Mouse (Mus musculus) limb, embryonic 13.5 days (tissue): ENCODE results near the gene Lclat1. TPM values are rescaled to one million over a fixed set of nuclear protein-coding genes. Genes with fewer than 3 reads are reported as not detected.
A peak's percentile ranks its signal among the peaks of the same experiment; 100 is the strongest.

ENCODE experiments used
- ATAC-seq: fragments of 200-750 bp; cut with Nextera tagmentation; 2 replicates; pipeline ENCODE4 v1.8.0; 2017; ENCODE audit warnings: low read depth, moderate number of reproducible peaks, moderate TSS enrichment; ENCODE audit not compliant: low FRiP score
- H3K27ac ChIP-seq: fragments of 300-500 bp; sonication (generic); 2 replicates; pipeline ENCODE4 v1.5.1; 2015; ENCODE audit warnings: inconsistent platforms, mild to moderate bottlenecking, moderate library complexity
- H3K27me3 ChIP-seq: fragments of 300-500 bp; sonication (generic); 2 replicates; pipeline ENCODE4 v1.6.1; 2015; ENCODE audit warnings: mild to moderate bottlenecking, inconsistent platforms
- H3K36me3 ChIP-seq: fragments of 300-500 bp; sonication (generic); 2 replicates; pipeline ENCODE4 v1.6.1; 2015; ENCODE audit warnings: inconsistent platforms, mild to moderate bottlenecking, moderate library complexity
- H3K4me1 ChIP-seq: fragments of 300-500 bp; sonication (generic); 2 replicates; pipeline ENCODE4 v1.6.1; 2015; ENCODE audit warnings: inconsistent platforms
- H3K4me2 ChIP-seq: fragments of 300-500 bp; sonication (generic); replicated peaks from 2 replicates; pipeline ENCODE4 v1.6.1; 2015; ENCODE audit warnings: inconsistent platforms, mild to moderate bottlenecking, moderate library complexity
- H3K4me3 ChIP-seq: fragments of 300-500 bp; sonication (generic); 2 replicates; pipeline ENCODE4 v1.5.1; 2015; ENCODE audit warnings: moderate library complexity, mild to moderate bottlenecking, inconsistent platforms
- H3K9ac ChIP-seq: fragments of 300-500 bp; sonication (generic); 2 replicates; pipeline ENCODE4 v1.6.1; 2015; ENCODE audit warnings: mild to moderate bottlenecking, inconsistent platforms
- H3K9me3 ChIP-seq: fragments of 300-500 bp; sonication (generic); 2 replicates; pipeline ENCODE4 v1.6.1; 2016; ENCODE audit warnings: inconsistent platforms
- WGBS: fragments of 180-500 bp; shearing (Covaris S2); methylation state at CpG from one replicate; pipeline ENCODE4 v1.1.7; 2015; 5-methylcytosine and 5-hydroxymethylcytosine counted together
- polyA plus RNA-seq: library from polyadenylated mRNA; unstranded; fragments of >200 nt; fragmentation: Nextera tagmentation; extraction: Ambion mirVana; gene quantifications from 2 replicates; pipeline ENCODE4 v1.2.1, GENCODE M21; 2015

The Lclat1 gene
- polyA plus RNA-seq, 1 experiment from 2014 or later, result 9.9 TPM

GRCm38 (mm10) chr17:73153672-73154071 is 45.9 kb downstream of the Lclat1 start:
- no peak for ATAC-seq
- Histone ChIP-seq H3K4me3 (no peak overlapping the region), H3K4me1 (peaks cover 2% of the 10 kb centered on the region), H3K9me3 (no peaks in the 10 kb centered on the region), H3K4me2 (no peak overlapping the region), H3K27ac (no peak overlapping the region), H3K36me3 (no peaks in the 10 kb centered on the region), H3K27me3 (no peaks in the 10 kb centered on the region), H3K9ac (no peak overlapping the region)
- 84% methylated on average over 2 of the region's 2 CpGs for WGBS

DNA sequence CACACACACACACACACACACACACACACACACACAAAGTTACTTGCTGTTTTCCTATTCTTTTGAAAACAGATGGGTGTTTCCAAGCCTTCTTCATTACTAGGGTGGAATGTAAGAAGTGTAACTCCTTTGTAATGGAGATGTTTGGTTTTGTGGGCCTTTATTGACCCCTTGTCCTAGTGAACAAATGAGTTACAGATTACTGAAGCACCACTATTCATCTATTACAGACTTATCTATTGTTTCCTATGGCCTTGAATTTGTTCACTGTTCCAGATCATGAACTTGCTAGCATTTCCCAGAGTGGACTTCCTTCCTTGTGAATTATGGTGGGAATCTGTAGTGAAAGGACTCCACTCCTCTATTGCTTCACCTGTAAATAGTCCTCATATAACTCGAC is 48.8 kb downstream of the Lclat1 start:
- Histone ChIP-seq H3K27ac (no peak overlapping the region), H3K4me2 (no peak overlapping the region), H3K9ac (no peak overlapping the region), H3K9me3 (no peaks in the 10 kb centered on the region), H3K36me3 (no peaks in the 10 kb centered on the region), H3K4me1 (0 out of 2 replicates have a peak, but pooled peaks cover 4% of the 10 kb centered on the region), H3K4me3 (no peak overlapping the region), H3K27me3 (no peaks in the 10 kb centered on the region)
- ATAC-seq, result no peak
- 77% methylated on average over 1 of the region's 1 CpGs for WGBS

GRCm38 (mm10) chr17:73161795-73162194 is 54.0 kb downstream of the Lclat1 start:
- WGBS, result 63% methylated on average over 6 of the region's 6 CpGs
- Histone ChIP-seq H3K9ac (no peak overlapping the region), H3K4me2 (no peak overlapping the region), H3K27ac (no peak overlapping the region), H3K4me3 (no peak overlapping the region), H3K4me1 (0 out of 2 replicates have a peak, but pooled peaks cover 4% of the 10 kb centered on the region), H3K9me3 (no peaks in the 10 kb centered on the region), H3K36me3 (peaks cover 7% of the 10 kb centered on the region), H3K27me3 (no peaks in the 10 kb centered on the region)
- ATAC-seq, result no peak

- no peak overlapping the region for H3K9ac ChIP-seq
- H3K27ac ChIP-seq, result no peak overlapping the region
- ATAC-seq, result no peak
- no peaks in the 10 kb centered on the region for H3K9me3 ChIP-seq
- peaks cover 7% of the 10 kb centered on the region for H3K36me3 ChIP-seq
- no peak overlapping the region for H3K4me2 ChIP-seq
- no peaks in the 10 kb centered on the region for H3K27me3 ChIP-seq
- H3K4me3 ChIP-seq, result no peak overlapping the region
- 0 out of 2 replicates have a peak, but pooled peaks cover 4% of the 10 kb centered on the region for H3K4me1 ChIP-seq
- WGBS, result 83% methylated on average over 15 of the region's 15 CpGs
These were observed 54.8 kb downstream of the Lclat1 start for GRCm38 (mm10) chr17:73162445-73163208.

GRCm38 (mm10) chr17:73163597-73163996 is 55.8 kb downstream of the Lclat1 start:
- H3K4me2 ChIP-seq, result no peak overlapping the region
- H3K27ac ChIP-seq, result no peak overlapping the region
- H3K9ac ChIP-seq, result no peak overlapping the region
- 71% methylated on average over 3 of the region's 3 CpGs for WGBS
- no peak overlapping the region for H3K4me3 ChIP-seq
- H3K4me1 ChIP-seq, result 0 out of 2 replicates have a peak, but pooled peaks cover 4% of the 10 kb centered on the region
- no peak for ATAC-seq
- H3K27me3 ChIP-seq, result no peaks in the 10 kb centered on the region
- H3K36me3 ChIP-seq, result peaks cover 7% of the 10 kb centered on the region
- H3K9me3 ChIP-seq, result no peaks in the 10 kb centered on the region

GRCm38 (mm10) chr17:73164121-73164520 is 56.3 kb downstream of the Lclat1 start:
- Histone ChIP-seq H3K4me2 (no peak overlapping the region), H3K9ac (no peak overlapping the region), H3K9me3 (no peaks in the 10 kb centered on the region), H3K4me1 (0 out of 2 replicates have a peak, but pooled peaks cover 4% of the 10 kb centered on the region), H3K4me3 (no peak overlapping the region), H3K27ac (no peak overlapping the region), H3K36me3 (peaks cover 7% of the 10 kb centered on the region), H3K27me3 (no peaks in the 10 kb centered on the region)
- WGBS, result 78% methylated on average over 2 of the region's 2 CpGs
- ATAC-seq, result no peak

DNA sequence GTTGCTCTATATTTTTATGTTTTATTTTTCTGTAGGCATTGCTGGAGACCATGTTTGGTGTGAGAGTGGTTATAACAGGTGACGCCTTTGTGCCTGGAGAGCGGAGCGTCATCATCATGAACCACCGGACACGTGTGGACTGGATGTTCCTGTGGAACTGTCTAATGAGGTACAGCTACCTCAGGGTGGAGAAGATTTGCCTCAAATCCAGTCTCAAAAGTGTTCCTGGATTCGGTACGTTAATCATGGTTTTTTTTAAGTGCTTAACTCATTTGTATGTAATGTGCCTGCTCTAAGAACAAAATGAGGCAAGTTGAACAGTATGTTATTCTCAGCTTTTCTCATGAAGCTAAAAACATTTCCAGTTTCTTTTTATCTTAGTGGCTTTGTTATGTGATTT is 61.7 kb downstream of the Lclat1 start:
- peaks cover 7% of the 10 kb centered on the region for H3K4me1 ChIP-seq
- peaks cover 18% of the 10 kb centered on the region for H3K36me3 ChIP-seq
- H3K9ac ChIP-seq, result no peak overlapping the region
- no peak overlapping the region for H3K27ac ChIP-seq
- no peak overlapping the region for H3K4me2 ChIP-seq
- ATAC-seq, result no peak
- no peak overlapping the region for H3K4me3 ChIP-seq
- no peaks in the 10 kb centered on the region for H3K27me3 ChIP-seq
- H3K9me3 ChIP-seq, result no peaks in the 10 kb centered on the region
- WGBS, result 91% methylated on average over 7 of the region's 7 CpGs

DNA sequence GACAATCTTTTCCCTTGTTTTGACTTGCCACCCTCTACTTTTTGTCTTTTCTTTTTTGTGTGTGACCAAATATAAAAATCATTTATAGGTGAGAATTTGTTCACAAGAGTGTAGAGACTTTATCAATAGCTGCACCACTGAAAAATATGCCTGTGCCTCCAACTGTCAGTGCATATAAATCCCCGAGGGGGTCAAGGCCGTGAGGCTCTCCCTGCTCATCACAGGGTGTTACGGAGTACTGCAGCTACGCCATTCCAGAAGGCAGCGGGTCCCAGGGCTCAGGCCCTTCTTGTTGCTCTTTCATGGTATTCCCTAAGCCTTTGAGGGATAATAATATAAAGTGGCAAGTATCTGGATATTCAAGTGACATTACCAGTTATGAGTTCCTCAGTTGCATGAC is 62.4 kb downstream of the Lclat1 start:
- Histone ChIP-seq H3K9me3 (no peaks in the 10 kb centered on the region), H3K4me2 (no peak overlapping the region), H3K27ac (no peak overlapping the region), H3K9ac (no peak overlapping the region), H3K4me1 (peaks cover 13% of the 10 kb centered on the region), H3K36me3 (peaks cover 14% of the 10 kb centered on the region), H3K27me3 (no peaks in the 10 kb centered on the region), H3K4me3 (no peak overlapping the region)
- 87% methylated on average over 5 of the region's 5 CpGs for WGBS
- ATAC-seq, result no peak

GRCm38 (mm10) chr17:73174083-73174562 is 66.3 kb downstream of the Lclat1 start:
- H3K27me3 ChIP-seq, result no peaks in the 10 kb centered on the region
- no peak overlapping the region for H3K9ac ChIP-seq
- H3K36me3 ChIP-seq, result peaks cover 16% of the 10 kb centered on the region
- H3K4me3 ChIP-seq, result no peak overlapping the region
- H3K9me3 ChIP-seq, result no peaks in the 10 kb centered on the region
- H3K27ac ChIP-seq, result peak overlapping the region; percentile 40; the same call in 1 of the 2 replicates
- H3K4me2 ChIP-seq, result no peak overlapping the region; the same call in 1 of the 2 replicates
- ATAC-seq, result peak; percentile 81
- H3K4me1 ChIP-seq, result peaks cover 15% of the 10 kb centered on the region
- 40% methylated on average over 5 of the region's 5 CpGs for WGBS

DNA sequence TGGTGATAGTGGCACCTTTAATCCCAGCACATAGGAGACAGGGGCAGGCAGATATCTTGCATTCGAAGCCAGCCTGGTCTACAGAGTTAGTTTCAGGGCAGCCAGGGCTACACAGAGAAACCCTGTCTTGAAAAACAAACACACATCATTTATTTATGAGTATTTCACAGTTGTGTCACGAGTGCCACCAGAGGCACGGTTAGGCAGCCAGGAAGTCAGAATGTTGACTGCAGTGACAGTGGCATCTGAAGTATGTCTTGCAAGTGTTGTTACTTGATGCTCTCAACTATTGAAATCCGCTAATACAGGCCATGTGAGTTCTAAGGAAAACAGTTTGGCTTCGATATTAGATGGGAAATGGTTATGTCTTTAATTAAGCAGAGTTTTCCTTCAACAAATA is 67.9 kb downstream of the Lclat1 start:
- Histone ChIP-seq H3K36me3 (peaks cover 7% of the 10 kb centered on the region), H3K27me3 (no peaks in the 10 kb centered on the region), H3K4me3 (no peak overlapping the region), H3K4me1 (peaks cover 15% of the 10 kb centered on the region), H3K9me3 (no peaks in the 10 kb centered on the region), H3K9ac (no peak overlapping the region), H3K4me2 (no peak overlapping the region), H3K27ac (no peak overlapping the region)
- 67% methylated on average over 5 of the region's 5 CpGs for WGBS
- no peak for ATAC-seq

DNA sequence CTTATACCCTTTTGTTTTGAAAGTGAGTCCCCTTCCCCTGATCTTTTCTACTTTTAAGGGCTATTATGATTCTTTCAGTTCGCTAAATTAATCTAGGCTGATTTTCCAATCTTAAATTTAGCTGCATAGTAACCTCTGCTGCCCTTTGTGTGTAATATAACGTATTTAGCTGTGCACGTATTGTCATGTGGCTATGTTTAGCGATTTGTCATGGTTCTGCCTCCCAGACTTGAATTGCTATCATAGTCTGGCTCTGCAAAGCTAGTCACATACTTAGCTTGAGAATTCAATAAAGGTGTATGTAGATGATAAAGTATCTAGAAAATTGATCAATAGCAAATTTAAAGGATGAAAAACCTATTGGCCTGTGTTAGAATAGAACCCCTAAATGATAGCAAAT is 69.3 kb downstream of the Lclat1 start:
- no peaks in the 10 kb centered on the region for H3K27me3 ChIP-seq
- no peak for ATAC-seq
- no peak overlapping the region for H3K4me2 ChIP-seq
- WGBS, result 94% methylated on average over 4 of the region's 4 CpGs
- peaks cover 15% of the 10 kb centered on the region for H3K4me1 ChIP-seq
- 0 out of 2 replicates have a peak, but pooled peaks cover 6% of the 10 kb centered on the region for H3K36me3 ChIP-seq
- H3K4me3 ChIP-seq, result no peak overlapping the region
- no peaks in the 10 kb centered on the region for H3K9me3 ChIP-seq
- no peak overlapping the region for H3K27ac ChIP-seq
- H3K9ac ChIP-seq, result no peak overlapping the region

GRCm38 (mm10) chr17:73186929-73187328 is 79.1 kb downstream of the Lclat1 start:
- H3K27me3 ChIP-seq, result no peaks in the 10 kb centered on the region
- no peak overlapping the region for H3K4me2 ChIP-seq
- peaks cover 15% of the 10 kb centered on the region for H3K36me3 ChIP-seq
- no peak overlapping the region for H3K27ac ChIP-seq
- ATAC-seq, result no peak
- no peaks in the 10 kb centered on the region for H3K9me3 ChIP-seq
- H3K4me3 ChIP-seq, result no peak overlapping the region
- WGBS, result 92% methylated on average over 5 of the region's 5 CpGs
- no peaks in the 10 kb centered on the region for H3K4me1 ChIP-seq
- no peak overlapping the region for H3K9ac ChIP-seq

DNA sequence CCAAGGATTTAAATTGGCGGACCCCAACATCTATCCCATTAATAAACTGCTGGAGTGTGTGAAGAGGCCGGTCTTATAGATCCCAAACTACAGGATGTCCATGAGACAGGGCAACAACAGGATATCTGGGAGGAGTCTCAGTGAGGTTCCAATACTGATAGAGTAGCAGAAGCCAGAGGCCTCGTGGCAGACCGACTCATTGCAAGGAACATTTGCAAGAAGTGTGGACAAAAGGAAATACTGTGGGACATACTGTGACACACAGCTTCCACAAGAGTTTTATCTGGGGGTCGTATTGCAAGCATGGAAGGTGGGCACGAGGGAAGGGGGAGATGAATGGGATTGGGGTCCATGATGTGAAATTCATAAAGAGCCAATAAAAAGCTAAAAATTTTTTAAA is 86.4 kb downstream of the Lclat1 start:
- 85% methylated on average over 6 of the region's 6 CpGs for WGBS
- Histone ChIP-seq H3K9me3 (no peaks in the 10 kb centered on the region), H3K27ac (no peak overlapping the region), H3K36me3 (peaks cover 15% of the 10 kb centered on the region), H3K27me3 (no peaks in the 10 kb centered on the region), H3K9ac (no peak overlapping the region), H3K4me2 (no peak overlapping the region), H3K4me3 (no peak overlapping the region), H3K4me1 (no peaks in the 10 kb centered on the region)
- no peak for ATAC-seq
